Mouse (Mus musculus): Measurements from ENCODE around the gene P3h3.
"Not testable (repeated sequence)": the region's sequence is repeated elsewhere in the genome, so short reads cannot be mapped to it uniquely, and the experiment has no call there.

The P3h3 gene

DNA sequence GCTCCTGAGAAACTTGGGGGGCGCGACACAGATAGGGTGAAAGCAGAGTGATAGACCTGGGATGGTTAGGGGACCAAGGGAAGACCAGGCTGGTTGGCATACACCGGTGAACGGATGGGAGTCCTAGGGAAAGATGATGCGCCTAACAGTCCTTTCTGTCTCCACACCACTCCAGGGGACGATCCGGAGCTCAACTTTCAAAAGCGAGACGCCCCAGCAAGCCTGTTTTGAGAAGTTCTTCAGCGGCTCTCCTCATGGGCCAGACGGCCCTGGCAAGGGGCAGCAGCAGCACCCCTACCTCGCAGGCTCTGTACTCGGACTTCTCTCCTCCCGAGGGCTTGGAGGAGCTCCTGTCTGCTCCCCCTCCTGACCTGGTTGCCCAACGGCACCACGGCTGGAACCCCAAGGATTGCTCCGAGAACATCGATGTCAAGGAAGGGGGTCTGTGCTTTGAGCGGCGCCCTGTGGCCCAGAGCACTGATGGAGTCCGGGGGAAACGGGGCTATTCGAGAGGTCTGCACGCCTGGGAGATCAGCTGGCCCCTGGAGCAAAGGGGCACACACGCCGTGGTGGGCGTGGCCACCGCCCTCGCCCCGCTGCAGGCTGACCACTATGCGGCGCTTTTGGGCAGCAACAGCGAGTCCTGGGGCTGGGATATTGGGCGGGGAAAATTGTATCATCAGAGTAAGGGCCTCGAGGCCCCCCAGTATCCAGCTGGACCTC is 48.3 kb downstream of the P3h3 start:
- DNase-seq, result peak; percentile 90 to 92

DNA sequence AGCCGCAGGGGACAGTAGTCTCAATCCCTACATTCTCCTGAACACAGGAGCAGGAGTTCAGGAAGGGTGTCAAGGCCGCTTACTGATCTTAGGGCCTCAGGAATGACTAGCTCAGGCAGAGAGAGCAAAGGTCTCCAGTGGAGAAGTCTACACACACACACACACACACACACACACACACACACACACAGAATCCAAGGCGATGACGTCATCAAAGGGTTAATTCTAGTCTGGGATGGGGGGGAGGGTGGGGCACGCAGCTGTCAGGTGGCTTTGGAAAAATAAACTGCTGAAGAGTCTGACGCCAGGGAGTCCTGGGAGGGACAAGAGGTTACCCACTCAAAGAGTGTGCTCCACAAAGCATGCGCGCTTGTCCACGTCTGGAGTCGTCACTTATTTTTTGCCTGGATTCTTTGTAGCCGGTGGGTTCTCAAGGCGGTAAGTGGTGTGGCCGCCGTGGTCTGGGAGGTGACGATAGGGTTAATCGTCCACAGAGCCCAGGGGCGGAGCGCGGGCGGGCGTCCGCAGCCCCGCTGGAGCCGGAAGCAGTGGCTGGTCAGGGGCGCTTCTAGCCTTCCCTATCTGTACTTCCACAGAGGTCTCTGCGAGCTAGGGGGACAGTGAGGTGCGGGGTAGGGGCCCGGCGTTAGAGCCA is 49.1 kb downstream of the P3h3 start, which contains the start of gene Spsb2:
Spsb2 (plus strand) TSS at position 304 of the 655 bp plus-strand sequence.
- DNase-seq, result peak; percentile 80 to 83

DNA sequence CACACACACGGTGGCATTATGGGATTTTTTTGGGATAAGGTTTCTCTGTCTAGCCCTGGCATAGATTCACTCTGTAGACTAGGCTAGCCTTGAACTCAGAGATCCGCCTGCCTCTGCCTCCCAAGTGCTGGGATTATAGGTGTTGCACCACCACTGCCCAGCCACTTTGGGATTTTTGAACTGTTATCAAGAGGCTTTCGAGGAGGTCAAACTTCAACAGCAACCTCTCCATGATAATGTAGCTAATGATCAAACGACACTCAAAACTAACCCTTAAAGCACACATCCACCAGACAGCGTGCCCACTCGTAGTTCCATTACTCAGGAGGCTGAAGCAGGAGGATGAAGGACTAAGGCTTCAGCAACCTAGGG is 49.6 kb downstream of the P3h3 start:
- no peak for DNase-seq

DNA sequence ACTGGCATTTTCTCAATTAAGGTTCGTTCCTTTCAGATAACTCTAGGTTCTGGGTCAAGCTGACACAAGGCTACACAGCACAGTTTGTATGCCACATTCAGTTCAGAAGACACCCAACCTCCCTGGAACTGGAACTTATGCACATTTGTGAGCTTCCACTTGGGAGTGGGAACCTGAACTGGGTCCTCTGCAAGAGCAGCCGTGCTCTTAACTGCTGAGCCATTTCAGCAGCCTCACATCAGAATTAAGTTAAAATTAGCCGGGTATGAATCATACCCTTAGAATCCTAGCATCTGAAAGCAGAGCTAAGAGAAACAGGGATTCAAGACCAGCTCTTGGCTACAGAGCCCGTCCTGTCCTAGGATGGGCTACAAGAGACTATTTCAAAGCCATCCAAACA is 50.2 kb downstream of the P3h3 start:
- no peak for DNase-seq

DNA sequence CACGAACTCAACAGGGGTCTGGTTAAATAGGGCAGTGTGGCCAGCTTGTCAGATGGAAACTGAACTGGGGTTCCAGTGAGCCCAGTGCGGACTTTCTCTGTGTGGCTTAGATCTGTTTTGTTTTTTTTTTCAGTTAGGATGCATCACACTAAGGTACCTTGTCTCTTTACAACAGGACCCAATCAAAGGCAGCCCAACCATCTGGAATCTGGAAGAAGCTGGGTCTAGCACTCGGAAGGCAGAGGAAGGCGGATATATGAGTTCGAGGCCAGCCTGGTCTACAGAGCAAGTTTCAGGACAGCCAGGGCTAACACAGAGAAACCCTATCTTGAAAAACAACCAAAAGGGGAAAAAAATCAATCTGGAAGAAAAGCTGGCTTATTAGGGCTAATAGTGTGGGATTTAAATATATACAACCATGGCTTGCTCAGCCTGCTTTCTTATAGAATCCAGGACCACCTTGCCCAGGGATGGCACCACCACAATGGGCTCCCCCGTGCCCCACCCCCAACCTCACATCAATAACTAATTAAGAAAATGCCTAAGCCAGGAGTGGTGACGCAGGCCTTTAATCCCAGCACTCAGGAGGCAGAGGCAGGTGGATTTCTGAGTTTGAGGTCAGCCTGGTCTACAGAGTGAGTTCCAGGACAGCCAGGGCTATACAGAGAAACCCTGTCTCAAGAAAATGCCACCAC is 51.0 kb downstream of the P3h3 start:
- DNase-seq, result no peak

DNA sequence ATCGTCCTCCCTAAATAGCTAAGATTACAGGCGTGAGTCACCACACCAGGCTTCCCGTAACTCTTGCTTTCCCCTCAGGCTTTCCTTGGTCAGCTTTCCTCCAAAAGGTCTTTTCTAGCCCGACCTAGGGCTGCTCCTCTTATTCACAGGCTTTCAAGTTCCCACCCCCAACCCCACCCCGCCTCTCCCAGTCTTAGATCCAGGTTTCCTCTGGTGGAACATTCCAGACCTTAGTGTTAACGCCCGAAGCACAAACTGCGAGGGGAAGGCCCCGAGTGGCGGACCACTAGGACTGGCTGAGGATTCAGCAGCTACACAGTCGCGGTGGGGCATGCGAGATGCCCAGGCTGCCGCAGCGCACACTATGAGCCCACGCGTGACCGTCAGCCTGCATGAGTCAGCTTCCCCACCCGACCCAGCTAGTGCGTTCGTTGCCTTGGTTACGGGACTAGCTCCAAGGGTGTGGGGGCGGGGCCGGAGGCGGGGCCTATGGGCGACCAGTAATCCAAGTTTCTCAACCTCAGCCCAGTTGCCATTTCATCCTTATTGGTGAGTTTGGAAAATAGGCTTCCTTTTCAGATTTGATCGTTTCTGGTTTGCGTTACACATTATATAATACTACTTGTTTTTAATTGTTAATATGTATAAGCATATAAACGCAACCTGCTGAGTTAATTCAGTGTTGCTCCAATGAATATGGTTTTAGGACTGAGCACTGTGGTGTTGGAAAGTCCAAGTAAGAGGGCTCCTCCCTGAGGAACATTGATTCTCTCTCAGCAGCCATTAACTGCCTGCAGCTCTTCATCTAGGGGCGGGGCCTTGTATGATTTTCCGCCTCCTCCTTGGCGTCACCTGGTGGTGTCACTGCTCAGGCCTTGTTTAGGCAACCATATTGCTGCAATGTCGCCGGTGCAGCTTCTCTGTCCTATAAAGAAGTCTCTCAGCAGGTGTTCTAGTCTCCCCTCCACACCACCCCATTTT is 51.9 kb downstream of the P3h3 start:
- DNase-seq, result peak; percentile 97 to 98

DNA sequence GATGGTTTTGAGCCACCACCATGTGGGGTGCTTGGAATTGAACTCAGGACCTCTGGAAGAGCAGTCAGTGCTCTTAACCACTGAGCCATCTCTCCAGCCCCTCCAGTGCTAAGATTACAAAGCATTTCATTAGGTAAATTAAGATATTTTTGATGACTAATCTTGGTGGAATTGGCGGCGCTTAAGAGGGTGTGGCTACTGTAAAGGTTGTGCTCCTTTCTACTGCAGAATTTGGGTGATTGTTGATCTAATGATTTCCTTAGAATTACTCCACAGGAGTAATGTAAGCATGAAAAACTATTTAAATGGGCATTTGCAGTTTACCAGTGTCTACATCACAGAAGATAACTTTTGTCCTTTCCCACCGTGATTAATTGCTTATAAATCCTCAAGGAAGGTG is 53.2 kb downstream of the P3h3 start:
- DNase-seq, result no peak

DNA sequence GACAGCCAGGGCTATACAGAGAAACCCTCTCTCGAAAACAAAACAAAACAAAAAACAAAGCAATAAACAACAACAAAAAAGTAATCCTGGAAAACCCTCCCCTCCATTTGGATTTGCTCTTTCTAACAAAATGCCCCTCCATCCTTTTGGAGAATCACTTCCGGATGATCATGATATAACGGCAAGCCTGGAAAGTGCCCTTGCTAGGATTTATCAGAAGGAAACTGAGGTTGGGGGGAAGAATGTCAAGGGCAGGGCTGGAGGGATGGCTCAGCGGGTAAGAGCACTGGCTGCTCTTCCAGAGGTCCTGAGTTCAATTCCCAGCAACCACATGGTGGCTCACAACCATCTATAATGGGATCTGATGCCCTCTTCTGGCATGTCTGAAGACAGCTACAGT is 53.9 kb downstream of the P3h3 start:
- DNase-seq, result not testable (repeated sequence)

DNA sequence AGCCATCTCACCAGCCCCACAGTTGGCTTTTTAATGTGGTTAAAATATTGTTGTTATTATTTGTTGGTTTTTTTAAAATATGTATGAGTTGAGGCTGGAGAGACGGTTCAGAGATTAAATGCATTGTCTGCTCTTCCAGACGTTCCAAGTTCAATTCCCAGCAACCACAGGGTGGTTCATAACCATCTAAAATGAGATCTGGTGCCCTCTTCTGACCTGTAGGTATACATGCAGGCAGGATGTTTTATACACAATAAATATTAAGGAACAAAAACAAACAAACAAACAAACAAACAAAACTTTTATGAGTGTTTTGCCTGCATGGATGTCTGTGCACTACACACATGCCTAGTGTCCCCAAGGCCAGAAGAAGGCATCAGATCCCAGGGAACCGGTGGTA is 54.5 kb downstream of the P3h3 start:
- no peak for DNase-seq

DNA sequence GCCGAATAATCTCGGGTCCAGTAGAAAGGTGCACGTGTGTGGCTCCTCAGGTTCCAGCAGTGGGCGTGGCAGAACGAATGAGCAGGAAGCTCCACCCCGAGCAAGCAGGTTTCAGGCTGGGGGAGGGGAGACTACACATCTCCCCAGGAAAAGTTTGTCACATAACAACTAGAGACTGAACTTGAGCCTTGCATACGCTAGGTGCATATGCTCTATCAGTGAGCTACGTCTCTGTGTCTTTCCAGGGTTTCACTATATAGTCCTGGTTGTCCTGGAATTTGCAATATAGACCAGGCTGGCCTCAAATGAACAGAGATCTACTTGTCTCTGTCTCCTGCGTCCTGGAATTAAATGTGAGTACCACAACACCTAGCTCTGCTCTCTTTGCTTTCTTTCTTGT is 55.2 kb downstream of the P3h3 start:
- DNase-seq, result not testable (repeated sequence)

DNA sequence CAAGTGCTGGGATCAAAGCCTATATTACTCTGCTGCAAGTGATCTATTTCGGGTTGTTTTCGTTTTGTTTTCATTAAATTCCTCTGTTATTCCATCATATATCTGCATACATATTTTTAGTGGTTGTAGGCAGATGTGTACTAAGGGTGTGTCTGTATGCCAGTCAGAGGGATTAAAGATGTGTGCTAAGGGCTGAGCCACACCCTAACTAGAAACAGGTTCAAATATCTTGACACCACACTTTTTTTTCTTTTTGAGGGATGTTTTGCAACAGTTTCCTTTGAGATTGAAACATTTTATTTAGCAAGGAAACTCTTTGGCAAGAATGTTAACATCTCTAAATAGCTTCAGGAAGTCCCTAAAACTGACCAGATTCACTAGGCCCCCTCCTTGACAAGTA is 61.4 kb downstream of the P3h3 start:
- DNase-seq, result no peak

DNA sequence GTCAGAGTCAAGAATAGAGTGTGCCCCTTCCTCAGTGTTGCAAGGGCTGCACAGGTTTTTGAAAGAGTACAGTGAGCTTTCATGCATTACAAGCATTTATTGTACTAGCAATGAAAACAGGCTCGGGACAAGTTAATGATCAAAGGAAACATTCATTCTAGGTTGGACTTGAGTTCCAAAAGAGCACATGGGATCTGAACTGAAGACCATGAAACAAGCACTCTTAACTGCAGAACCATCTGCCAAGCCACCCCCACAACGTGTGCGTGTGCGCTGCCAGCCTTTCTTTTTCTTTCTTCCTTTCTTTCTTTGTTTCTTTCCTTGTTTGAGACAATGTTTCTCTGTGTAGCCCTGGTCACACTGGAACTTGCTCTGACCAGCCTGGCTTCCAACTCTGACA is 61.8 kb downstream of the P3h3 start:
- no peak for DNase-seq

DNA sequence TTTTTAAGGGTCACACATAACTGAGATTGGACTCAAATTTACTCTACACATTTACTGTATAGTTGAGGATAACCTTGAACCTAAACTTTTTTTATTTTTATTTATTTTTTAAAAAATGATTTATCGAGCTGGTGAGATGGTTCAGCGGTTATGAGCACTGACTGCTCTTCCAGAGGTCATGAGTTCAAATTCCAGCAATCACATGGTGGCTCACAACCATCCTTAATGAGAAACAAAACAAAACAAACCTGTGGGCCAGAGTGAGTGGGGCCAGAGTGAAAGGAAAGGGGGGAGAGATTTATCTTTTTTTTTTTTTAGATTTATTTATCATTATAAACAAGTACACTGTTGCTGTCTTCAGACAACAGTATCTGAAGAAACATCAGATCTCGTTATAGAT is 65.6 kb downstream of the P3h3 start:
- no peak for DNase-seq
